Mouse (Mus musculus): Measurements from ENCODE around the gene Zp3.

DNA sequence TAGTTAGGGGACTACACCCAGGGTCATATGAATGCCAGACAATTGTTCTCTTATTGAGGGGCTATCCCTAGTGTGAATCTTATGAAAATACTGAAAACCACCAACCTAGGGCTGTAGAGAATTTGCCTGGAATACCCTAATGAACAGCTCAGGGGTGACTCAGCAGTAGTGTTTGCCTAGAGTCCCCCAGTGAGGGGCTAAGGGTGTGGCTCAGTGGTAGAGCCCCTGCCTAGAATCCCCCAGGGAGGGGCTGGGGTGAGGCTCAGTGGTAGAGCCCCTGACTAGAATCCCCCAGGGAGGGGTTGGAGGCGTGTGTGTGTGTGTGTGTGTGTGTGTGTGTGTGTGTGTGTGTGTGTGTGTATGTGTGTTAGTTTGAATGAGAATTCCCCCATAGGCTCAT lies 56.8 kb downstream of the Zp3 start:
- TF ChIP-seq GATA1 (IDR thresholded peaks at IDR 0.05; ENCODE audit: low read length): no peak
- TF ChIP-seq TAL1 (IDR thresholded peaks at IDR 0.05; ENCODE audit: low read length): no peak
